Mouse (Mus musculus) kidney, postnatal 25 days (tissue): ENCODE data around the gene Prrt3.

Source experiments
- DNase-seq, 2 experiments: peaks; one replicate each; pipeline ENCODE4 v3.0.0; 2021; ENCODE audit warnings: mixed read lengths in 2 of 2

Prrt3 gene

DNA sequence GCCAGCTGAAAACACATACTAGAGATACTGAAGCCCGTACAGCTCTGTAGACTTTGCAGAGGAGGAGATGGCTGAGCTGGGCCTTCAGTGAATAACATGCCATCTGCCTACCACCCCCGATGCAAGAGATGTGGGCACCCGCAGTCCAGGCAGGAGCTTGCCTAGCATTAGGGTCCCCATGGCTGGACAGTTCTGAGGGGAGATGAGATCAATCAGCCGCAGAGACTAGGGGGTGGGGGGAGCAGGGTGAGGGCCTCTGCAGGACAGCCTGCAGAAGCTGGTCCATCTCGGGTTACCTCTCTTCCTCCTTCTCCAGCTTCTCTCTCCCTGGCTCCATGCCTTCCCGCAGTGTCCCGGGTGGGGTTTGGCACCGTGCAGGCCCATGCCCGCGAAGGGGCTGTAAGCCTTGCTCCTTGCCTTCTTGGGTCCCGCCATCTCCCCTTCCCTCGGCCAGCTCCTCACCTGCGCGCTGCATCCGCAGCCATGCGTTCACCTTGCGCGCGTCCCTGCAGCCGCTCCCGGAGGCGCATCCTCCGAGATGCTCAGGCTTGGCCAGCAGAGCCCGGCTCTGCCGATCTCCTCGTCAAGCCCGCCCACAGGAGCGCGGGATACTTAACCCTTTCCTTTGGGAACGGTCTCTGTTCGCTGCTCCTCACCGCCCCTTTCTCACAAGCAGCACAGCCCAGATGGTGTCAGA, at the start of gene Prrt3:
Prrt3 (minus strand) TSS at position 544 of the 697 bp plus-strand sequence.
- no peak for DNase-seq

DNA sequence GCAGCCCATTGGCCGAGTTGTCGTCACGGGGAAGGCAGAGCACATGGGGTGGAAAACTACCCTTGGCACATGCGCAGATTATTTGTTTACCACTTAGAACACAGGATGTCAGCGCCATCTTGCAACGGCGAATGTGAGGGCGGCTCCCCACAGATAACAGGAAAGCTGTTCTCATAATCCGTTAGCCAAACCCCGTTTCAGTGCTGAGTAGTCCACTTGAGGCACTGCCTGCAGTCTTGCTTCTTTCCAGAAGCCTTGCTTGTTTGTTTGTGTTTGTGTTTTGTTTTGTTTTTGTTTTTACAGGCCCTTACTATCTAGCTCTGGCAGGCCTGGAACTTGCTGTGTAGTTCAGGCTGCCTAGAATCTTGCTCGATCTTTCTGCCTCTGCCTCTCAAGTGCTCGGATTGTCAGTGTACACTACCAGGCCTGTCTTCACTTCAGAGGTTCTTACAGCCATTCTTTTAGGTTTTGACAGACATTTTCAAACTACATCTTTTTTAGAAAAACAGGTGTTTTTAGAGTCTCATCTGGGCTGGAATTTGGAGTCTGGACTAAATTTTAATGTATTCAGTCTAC, 42.3 kb upstream of the Prrt3 start:
- no peak for DNase-seq

DNA sequence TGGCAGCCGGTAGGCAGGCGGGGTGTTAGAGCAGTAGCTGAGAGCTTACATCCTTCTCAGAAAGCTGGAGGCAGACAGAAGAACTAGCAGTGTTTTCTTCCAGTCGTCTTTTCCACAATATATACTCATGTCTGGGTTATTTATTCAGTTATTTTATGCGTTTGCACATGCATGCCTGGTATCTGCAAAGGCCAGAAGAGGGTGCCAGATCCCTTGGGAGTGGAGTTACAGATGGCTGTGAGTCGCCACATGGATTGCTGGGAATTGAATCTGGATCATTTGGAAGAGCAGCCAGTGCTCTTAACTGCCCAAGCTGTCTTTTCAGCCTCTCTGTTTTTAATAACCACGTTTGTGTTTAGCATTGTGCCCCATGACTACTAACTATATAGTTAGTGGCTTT, 39.9 kb upstream of the Prrt3 start:
- no peak for DNase-seq

- no peak for DNase-seq
Measured at GRCm38 (mm10) chr6:113534886-113535285, 33.2 kb upstream of the Prrt3 start.

DNA sequence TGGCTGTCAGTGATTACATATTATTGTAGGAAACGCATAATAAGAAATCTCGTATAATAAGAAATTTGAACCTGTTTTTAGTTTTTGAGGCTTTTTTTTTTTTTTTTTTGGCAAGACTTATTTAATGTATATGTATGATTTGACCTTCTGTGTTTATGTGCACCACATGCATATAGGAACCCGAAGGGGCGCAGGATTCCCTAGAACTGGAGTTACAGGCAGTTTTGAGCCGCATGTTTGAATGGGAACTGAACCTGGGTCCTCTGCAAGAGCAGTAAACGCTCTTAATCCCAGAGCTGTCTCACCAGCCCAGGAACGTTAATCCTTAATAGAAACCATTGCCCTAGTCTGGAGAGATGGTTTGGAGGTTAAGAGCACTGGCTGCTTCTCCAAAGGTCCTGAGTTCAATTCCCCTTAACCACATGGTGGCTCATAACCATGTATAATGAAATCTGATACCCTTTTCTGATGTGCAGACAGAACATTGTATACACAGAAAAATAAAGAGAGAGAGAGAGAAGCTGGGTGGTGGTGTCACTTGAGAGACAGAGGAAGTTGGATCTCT, 30.2 kb upstream of the Prrt3 start:
- DNase-seq: no peak

DNA sequence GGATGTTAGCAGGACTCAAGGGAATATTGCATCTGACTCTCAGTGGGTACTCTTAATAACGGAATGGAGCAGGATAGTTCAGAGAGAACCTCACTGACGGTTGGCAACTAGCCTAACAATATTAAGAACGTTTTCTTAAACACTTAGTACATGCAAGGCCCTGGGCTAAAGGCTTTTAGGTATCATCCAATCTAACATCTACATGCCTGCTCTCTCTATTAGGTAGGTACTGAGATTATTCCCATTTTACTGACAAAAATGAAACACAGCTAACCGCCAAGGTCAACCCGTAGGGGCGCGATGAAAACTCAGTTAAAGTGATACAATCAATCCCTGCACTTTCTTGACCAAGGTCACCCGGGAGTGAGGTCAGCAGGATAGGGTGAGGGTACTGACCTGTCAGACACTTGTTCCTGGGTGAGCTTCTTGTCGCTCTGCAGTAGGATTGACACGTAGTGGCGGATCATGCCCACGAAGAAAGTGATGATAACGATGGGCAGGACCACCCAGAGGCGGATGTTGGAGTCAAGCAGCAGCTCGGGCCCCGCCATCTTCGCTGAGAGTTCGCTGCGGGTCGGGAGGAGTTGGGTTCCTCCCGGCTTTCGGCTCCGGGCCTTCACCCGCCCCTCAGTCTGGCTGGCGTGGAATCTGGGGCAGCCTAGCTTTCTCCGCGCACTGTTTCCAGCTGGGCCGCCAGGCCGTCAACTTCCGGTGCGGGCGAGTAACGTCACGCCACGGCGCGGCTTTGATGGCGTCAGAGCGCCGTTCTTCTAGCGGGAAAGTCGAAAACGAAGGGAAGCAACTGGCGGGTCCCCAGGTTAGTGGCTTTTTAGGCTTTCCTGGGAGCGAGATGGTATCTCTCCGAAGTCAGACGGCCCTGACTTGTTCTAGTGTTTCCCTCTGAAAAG, 29.5 kb upstream of the Prrt3 start, which contains the start of the genes Emc3 and Fancd2:
Emc3 (minus strand) TSS at position 721 of the 908 bp plus-strand sequence.
Fancd2 (plus strand) TSS at position 751 of the 908 bp plus-strand sequence.
- peak; percentile 91 to 93 for DNase-seq

GRCm38 (mm10) chr6:113523420-113523819, 21.7 kb upstream of the Prrt3 start:
- DNase-seq: no peak

DNA sequence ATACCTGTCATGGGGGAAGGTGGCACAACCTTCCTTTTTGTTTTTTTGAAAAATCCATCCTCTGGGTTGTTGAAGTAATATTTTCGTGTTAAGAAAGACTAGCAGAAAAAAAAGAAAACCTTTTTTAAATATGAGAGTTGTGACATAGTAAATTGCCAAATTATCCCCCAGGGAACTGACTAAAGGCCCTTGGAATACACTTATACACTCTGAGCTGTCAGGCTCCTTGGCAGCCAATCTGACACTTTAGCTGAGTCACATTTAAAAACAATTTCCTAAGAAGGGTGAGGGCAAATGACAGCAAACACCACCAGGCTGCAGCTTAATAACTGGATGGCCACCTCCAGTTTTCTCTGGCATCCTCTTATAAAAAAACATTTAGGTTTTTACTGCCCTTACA, 20.6 kb upstream of the Prrt3 start:
- no peak for DNase-seq

GRCm38 (mm10) chr6:113517434-113518080, 15.8 kb upstream of the Prrt3 start:
- DNase-seq: no peak

DNA sequence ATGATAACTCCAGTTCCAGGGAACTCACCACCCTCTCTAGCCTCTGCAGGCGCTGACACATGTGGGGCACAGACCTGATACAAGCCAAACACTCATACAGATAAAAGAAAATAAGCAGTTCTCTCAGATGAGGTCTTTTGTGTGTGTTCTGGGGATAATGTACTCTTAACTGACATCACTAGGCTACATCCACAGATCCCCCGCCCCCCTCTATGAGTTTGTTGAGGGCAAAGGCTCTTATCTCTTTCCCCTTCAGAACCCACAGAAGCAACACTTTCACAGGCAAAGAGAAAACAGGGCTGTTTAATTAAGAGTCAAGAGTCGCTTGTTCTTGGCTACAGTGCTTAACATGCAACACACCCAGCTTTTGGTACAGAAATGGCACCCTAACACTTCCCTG, 12.9 kb upstream of the Prrt3 start:
- DNase-seq: no peak

DNA sequence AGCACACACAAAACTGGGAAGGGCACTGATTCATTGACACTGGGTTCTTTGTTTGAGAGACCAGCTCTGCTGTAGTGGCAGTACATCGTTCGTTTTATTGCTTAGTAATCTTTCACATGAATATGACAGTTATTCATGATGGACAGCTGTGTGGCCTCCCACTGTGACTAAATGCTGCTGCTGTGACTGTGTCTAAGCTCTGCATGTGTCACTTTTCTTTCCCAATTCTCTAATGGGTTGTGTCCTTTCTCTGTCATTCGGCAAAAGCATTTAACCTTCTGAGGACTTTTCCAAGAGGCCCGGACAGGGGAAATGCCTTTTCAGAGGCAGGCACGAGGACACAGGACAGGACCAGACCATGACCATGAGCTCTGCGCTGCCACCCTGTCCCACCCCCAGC, 12.2 kb upstream of the Prrt3 start:
- no peak for DNase-seq

GRCm38 (mm10) chr6:113508947-113509280, 7.2 kb upstream of the Prrt3 start:
- DNase-seq: no peak

GRCm38 (mm10) chr6:113508272-113508946, 6.7 kb upstream of the Prrt3 start:
- no peak for DNase-seq

DNA sequence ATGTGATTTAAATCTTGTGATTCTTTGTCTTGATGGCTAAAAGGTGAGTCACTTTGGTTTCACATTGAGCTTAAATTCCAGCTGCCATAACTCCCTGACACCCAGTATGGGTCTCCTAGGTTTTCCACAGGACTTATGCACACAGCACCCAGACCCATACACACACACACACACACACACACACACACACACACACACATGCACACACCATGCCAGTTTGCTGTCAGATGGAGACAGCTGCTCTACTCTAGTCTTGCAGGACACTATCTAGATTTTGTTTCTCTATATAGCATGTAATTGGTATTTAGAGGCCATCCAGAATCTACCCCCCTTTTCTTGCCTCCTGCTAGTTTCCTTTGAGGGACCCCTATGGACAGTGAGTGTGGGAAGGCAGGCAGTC, 5.4 kb upstream of the Prrt3 start:
- DNase-seq: no peak

- DNase-seq: no peak
Measured at GRCm38 (mm10) chr6:113505689-113506088, 4.0 kb upstream of the Prrt3 start.

GRCm38 (mm10) chr6:113502801-113503200, 1.1 kb upstream of the Prrt3 start:
- no peak for DNase-seq

GRCm38 (mm10) chr6:113499346-113499745, 2.4 kb downstream of the Prrt3 start:
- DNase-seq: no peak

DNA sequence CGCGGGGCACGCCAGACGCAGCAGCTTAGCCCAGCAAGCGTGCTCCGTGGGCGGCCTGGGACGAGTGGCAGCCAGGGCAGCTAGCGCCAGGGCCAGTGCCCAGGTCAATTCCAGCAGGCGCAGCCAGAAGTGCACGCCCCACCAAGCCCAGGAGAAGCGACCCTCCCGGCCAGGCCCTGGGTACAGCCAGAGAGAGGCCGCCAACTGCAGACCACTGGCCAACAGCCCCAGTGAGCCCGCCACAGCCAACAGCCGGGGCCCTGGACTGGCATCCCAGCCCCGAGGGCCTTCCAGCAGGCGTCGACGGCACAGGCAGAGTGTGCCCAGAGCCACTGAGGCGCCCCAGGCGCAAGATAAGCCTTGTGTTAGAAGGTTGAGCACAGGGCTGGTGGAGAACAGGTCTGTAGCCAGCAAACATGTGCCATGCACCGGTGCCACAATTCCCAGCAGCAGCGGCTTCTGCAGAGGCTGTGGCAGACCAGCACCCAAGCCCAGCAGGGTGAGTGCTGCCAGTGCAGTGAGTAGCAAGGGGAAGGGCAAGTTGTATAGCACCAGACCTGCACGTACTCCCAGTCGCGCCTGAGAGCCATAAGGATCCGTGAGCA, 6.6 kb downstream of the Prrt3 start:
- DNase-seq: no peak

GRCm38 (mm10) chr6:113494258-113494788, 7.4 kb downstream of the Prrt3 start:
- DNase-seq: peak; percentile 79 to 90

GRCm38 (mm10) chr6:113492101-113492864, 9.4 kb downstream of the Prrt3 start:
- no peak for DNase-seq

DNA sequence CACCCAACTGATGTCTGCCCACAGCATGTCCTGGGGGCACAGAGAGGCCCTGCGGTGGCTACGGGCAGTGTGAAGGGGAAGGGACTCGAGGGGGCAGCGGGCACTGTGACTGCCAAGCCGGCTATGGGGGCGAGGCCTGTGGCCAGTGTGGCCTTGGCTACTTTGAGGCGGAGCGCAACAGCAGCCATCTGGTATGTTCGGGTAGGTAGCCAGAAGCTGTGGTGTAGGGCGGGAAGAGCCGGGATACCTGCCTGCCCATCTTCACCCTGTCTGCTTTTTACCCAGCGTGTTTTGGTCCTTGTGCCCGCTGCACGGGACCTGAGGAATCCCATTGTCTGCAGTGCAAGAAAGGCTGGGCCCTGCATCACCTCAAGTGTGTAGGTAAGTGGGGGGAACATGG, 12.3 kb downstream of the Prrt3 start:
- no peak for DNase-seq
